Mouse (Mus musculus): ENCODE measurements around the gene Snn. TPM values are rescaled to one million over a fixed set of nuclear protein-coding genes. Genes with fewer than 3 reads are reported as not detected.

Gene Snn
- total and polyA plus RNA-seq, 3 experiments: 34.0 to 93.8 (median 53.1) TPM

DNA sequence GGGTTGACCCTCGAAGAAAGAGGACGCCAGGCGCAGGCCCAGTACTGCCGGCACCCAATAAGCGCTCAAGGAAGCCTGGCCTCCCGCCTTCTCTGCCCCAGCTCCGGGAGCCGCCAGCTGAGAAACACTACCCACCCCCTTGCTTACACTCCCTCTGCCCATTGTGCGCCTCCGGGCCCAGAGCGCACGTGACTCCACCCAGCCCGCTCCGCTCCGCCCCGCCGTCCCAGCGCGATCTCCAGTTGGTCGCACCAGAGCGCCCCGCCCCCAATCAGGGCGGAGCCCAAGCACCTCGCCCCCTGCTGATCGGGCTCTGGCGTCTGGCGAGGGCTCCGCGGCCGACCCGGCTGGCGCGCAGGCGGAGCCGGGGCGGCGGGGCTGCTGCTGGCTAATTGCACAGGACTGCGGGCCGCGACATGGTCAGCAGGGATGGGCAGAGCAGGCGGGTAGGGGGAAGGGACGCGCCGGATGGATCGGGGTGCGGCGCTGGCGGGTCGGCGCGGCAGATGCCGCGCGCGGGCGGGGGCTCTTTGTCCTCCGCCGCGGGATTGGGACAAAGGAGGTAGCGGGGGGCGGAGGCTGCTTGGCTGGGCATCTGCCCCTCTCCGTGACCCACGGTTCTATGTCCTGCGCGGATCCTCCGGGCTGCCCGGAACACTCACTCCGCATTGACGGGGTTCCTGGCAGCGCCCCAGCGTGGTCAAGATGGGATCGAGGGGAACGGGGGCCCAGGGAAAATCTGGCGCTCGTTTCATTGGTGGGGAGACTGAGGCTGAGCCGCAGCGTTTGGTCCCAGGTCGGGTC lies 5.5 kb downstream of the Snn start, which contains the start of gene Litaf:
Litaf (minus strand) TSS at position 129 of the 804 bp plus-strand sequence.
- dilution Hi-C loops (cut with MboI; ENCODE audit: extremely low pct_ligation_motif_present, extremely low pct_unique_long_range_greater_than_20kb, low sequenced_read_pairs): no loop called here
- Histone ChIP-seq H3K4me2 (ENCODE audit: insufficient read depth, low read depth, poor library complexity, severe bottlenecking) (peak within 1 kb of the TSS; percentile 49), H3K9me3 (replicated peaks; ENCODE audit: low read length) (no peaks in the 10 kb centered on the region), H3K4me1 (ENCODE audit: control insufficient read depth in 1 of 2, insufficient read depth in 2 of 2) (peaks cover 49 to 85% of the 10 kb centered on the region in 2 experiments), H3K9ac (ENCODE audit: insufficient read depth, low read depth) (peak within 1 kb of the TSS; percentile 64), H3K36me3 (replicated peaks in 1 of 2; ENCODE audit: control insufficient read depth in 1 of 2, insufficient read depth in 1 of 2, low read length in 1 of 2) (peaks cover 0 to 20% of the 10 kb centered on the region in 2 experiments), H3K27me3 (replicated peaks) (no peaks in the 10 kb centered on the region), H3K4me3 (replicated peaks in 1 of 3; ENCODE audit: low read depth in 2 of 3, low read length in 2 of 3, poor library complexity in 1 of 3) (peak within 1 kb of the TSS; percentile 70 to 74 (median 70)), H3K79me2 (replicated peaks; ENCODE audit: control insufficient read depth, extremely low read depth, insufficient read depth, poor library complexity, severe bottlenecking) (peaks cover under 1% of the 10 kb centered on the region), H3K27ac (ENCODE audit: insufficient read depth, low read depth) (no peak within 1 kb of the TSS)
- TF ChIP-seq TBP (conservative IDR thresholded peaks at IDR 0.05; ENCODE audit: low read depth, low read length) (peak; percentile 72), ZC3H11A (IDR thresholded peaks at IDR 0.05; ENCODE audit: low read depth, low read length) (no peak), NELFE (IDR thresholded peaks at IDR 0.05; ENCODE audit: low read depth, low read length) (peak; percentile 89), SIN3A (IDR thresholded peaks at IDR 0.05; ENCODE audit: low read length) (peak; percentile 96), NRF1 (IDR thresholded peaks at IDR 0.05; ENCODE audit: low read depth, low read length) (peak; percentile 76), BHLHE40 (IDR thresholded peaks at IDR 0.05; ENCODE audit: low read depth, low read length) (peak; percentile 99), MYC (IDR thresholded peaks at IDR 0.05; ENCODE audit: low read depth, low read length) (peak; percentile 77), ZNF384 (IDR thresholded peaks at IDR 0.05; ENCODE audit: low read depth, low read length) (no peak), RAD21 (IDR thresholded peaks at IDR 0.05; ENCODE audit: low read depth, low read length) (no peak; the same call in none of the 2 replicates), SMC3 (IDR thresholded peaks at IDR 0.05; ENCODE audit: low read depth, low read length) (0 out of 2 replicates have a peak, but pooled peaks have one; percentile 13), ELF1 (IDR thresholded peaks at IDR 0.05; ENCODE audit: low read depth, low read length) (peak; percentile 67), IRF4 (IDR thresholded peaks at IDR 0.05; ENCODE audit: low read depth, low read length) (peak; percentile 58), USF2 (conservative IDR thresholded peaks at IDR 0.05; ENCODE audit: low read depth, low read length) (peak; percentile 91), ZMIZ1 (IDR thresholded peaks at IDR 0.05; ENCODE audit: low read depth, low read length) (peak; percentile 93), JUN (IDR thresholded peaks at IDR 0.05; ENCODE audit: insufficient read depth, low read depth, low read length) (no peak), PAX5 (IDR thresholded peaks at IDR 0.05; ENCODE audit: low read length) (no peak), POLR2A (IDR thresholded peaks at IDR 0.05; ENCODE audit: low read depth, low read length) (peak; percentile 91), HCFC1 (IDR thresholded peaks at IDR 0.05; ENCODE audit: low read depth, low read length) (no peak), POLR2AphosphoS2 (IDR thresholded peaks at IDR 0.05; ENCODE audit: low read depth, low read length) (peak; percentile 80), ETS1 (conservative IDR thresholded peaks at IDR 0.05; ENCODE audit: low read depth, low read length) (peak; percentile 80), MEF2A (IDR thresholded peaks at IDR 0.05; ENCODE audit: borderline replicate concordance, low read depth, low read length) (peak; percentile 67; the same call in 1 of the 2 replicates), MAX (IDR thresholded peaks at IDR 0.05; ENCODE audit: low read length) (peak; percentile 99), TCF12 (IDR thresholded peaks at IDR 0.05; ENCODE audit: low read depth, low read length) (peak; percentile 91), UBTF (IDR thresholded peaks at IDR 0.05; ENCODE audit: low read depth, low read length) (peak; percentile 91), USF1 (IDR thresholded peaks at IDR 0.05; ENCODE audit: low read depth, low read length) (peak; percentile 96), EP300 (IDR thresholded peaks at IDR 0.05; ENCODE audit: low read length) (0 out of 2 replicates have a peak, but pooled peaks have one; percentile 45), JUND (conservative IDR thresholded peaks at IDR 0.05; ENCODE audit: low read depth, low read length) (no peak), KAT2A (IDR thresholded peaks at IDR 0.05; ENCODE audit: insufficient replicate concordance, low read length) (0 out of 2 replicates have a peak, but pooled peaks have one; percentile 70), CTCF (conservative IDR thresholded peaks at IDR 0.05 in 1 of 2, IDR thresholded peaks at IDR 0.05 in 1 of 2; ENCODE audit: low read depth in 2 of 2, low read length in 2 of 2) (peak in 1 of 2 experiments; percentile 32; a peak in 2 of 4 replicates), MXI1 (IDR thresholded peaks at IDR 0.05; ENCODE audit: low read depth, low read length) (peak; percentile 94), RCOR1 (conservative IDR thresholded peaks at IDR 0.05; ENCODE audit: low read depth, low read length) (peak; percentile 61; the same call in 1 of the 2 replicates), MAZ (IDR thresholded peaks at IDR 0.05; ENCODE audit: low read depth, low read length) (peak; percentile 83)
- in situ Hi-C loops (cut with MboI; ENCODE audit: low pct_ligation_motif_present, low pct_unique_long_range_greater_than_20kb, low sequenced_read_pairs): loop anchor here (5.0 kb wide), 1 partner anchor 36 kb away; no protein-coding TSS in a partner anchor
- DNase-seq (ENCODE audit: extremely low read depth): peak; percentile 99

Data from CH12.LX (cell line).